11 mouse cellular contexts compared by ENCODE assay signal in the genomic region with DNA sequence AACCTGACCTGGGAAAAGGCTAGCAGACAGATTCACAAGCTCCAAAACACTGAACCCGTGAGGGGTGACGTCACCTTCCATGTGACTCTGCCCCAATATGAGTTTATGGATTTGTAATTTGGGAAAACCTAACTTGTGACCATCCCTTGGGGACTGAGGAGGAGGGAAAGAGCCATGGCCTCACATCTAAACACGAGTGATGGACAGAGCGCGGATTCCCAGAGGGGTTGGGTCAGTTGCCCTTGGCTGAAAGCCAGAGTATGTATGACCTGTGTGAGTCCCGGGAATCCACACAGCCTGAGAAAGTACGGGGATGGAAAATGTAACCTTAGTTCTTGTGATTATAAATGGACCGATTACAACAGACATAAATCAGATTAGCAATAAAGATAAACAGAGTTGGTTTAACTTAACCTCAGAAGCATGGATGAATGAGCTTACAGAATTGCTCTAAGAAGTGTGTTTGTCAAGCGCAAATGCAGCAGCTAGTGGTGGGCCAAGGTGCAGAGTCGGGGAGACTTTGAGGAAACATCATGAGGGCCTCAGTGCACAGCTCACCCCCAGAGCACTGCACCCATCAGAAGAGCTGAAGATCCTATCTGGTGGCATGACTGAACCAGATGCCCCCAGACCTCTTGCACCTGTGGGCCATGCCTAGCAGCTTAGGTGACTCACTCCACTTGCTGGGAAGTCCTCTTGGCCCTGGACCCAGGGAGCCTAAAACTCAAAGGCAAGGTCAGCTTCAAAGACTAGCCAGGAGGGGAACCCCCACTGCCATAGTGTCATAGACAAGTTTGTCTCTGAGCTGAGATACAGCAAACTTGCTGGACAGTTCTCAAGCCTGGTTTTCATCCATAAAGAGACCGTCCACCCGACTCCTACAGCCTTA. TPM values are rescaled to one million over a fixed set of nuclear protein-coding genes. Genes with fewer than 3 reads are reported as not detected.
DNase-seq lines count a peak whose midpoint lies in the region.
"Had no signal": no experiment of that assay in that cellular context is flagged by ENCODE, and none has a peak within 500 bp of the region (broad histone marks: within the 10 kb centered on the region; RNA-seq: fewer than 3 reads in every experiment).

No protein-coding gene starts in this region.

- peak; percentile 38 for DNase-seq in gastrocnemius, adult 18-20 months (ENCODE audit: low spot score)
- DNase-seq in gastrocnemius, postnatal 10 days, result no peak
- DNase-seq in gastrocnemius, postnatal 25 days, result peak; percentile 54
- DNase-seq in kidney, adult 8-10 months, result peak; percentile 56 to 80
- no peak for DNase-seq in thymus, postnatal 0 days (ENCODE audit: low spot score)
- no peak for DNase-seq in layer of hippocampus, postnatal 36 days
- DNase-seq in layer of hippocampus, postnatal 25 days (ENCODE audit: extremely low spot score in 1 of 2, low spot score in 1 of 2), result no peak
- DNase-seq: right cerebral cortex, postnatal 14 days; thymus, postnatal 4 days had no signal

- peak overlapping the region; percentile 64; the same call in 1 of the 2 replicates for H3K27ac ChIP-seq in brown adipose tissue, adult 24 weeks (replicated peaks; ENCODE audit: low read depth, low read length)

- H3K4me1 ChIP-seq in brown adipose tissue, adult 24 weeks (ENCODE audit: control insufficient read depth, insufficient read depth, insufficient read length, low read length), result no peaks in the 10 kb centered on the region

- no peak overlapping the region for H3K4me3 ChIP-seq in brown adipose tissue, adult 24 weeks (ENCODE audit: insufficient read depth, low read depth, low read length)
- H3K4me3 ChIP-seq: lung, embryonic 15.5 days had no signal

RNA-seq across cellular contexts. Expression of a gene that starts 45.4 kb away (rescaled TPM):
- 10 to 100 TPM; 11.6 TPM for total RNA-seq in gastrocnemius, adult 18-20 months (2021)
- 1 to 10 TPM; 8.2 to 9.9 TPM for total RNA-seq in gastrocnemius, postnatal 10 days (2021)
- polyA plus RNA-seq in brown adipose tissue, adult 24 weeks (2012; ENCODE audit: insufficient read depth, insufficient read length, missing spikeins), result 16.1 and 16.3 TPM in 2 replicates
- total RNA-seq in gastrocnemius, postnatal 25 days (2021), result 1 to 10 TPM; 8.3 to 8.7 TPM
- polyA plus RNA-seq in thymus, postnatal 0 days (2015; fragmentation: Nextera tagmentation; extraction: Ambion mirVana), result 5.5 and 10.9 TPM in 2 replicates
- total RNA-seq in layer of hippocampus, postnatal 36 days (2021), result 10 to 100 TPM; 39.8 to 41.3 TPM
- total RNA-seq in layer of hippocampus, postnatal 25 days (2021), result 10 to 100 TPM; 37.5 to 41.0 TPM

Comparison
In these comparisons a context has a peak if more than half of its experiments do, and no peak if none do; other contexts are left out.
1. DNase-seq: peak in gastrocnemius, adult 18-20 months (single experiment), gastrocnemius, postnatal 25 days (single experiment) and kidney, adult 8-10 months (2 of 2); none in gastrocnemius, postnatal 10 days (single experiment), thymus, postnatal 0 days (single experiment), layer of hippocampus, postnatal 36 days (0 of 2) and layer of hippocampus, postnatal 25 days (0 of 2).